Mouse (Mus musculus) spleen, adult 2 months (tissue): ENCODE results near the gene Cfap298. TPM values are rescaled to one million over a fixed set of nuclear protein-coding genes. Genes with fewer than 3 reads are reported as not detected.
A peak's percentile ranks its signal among the peaks of the same experiment; 100 is the strongest.

Experiments used
- DNase-seq, 2 experiments: peaks; one replicate each; pipeline versions ENCODE4 v3.0.0 to v3.0.0-alpha.2; 2012 to 2021; ENCODE audit warnings: low spot score in 2 of 2, low read depth in 1 of 2
- H3K27ac ChIP-seq: fragments of 200-500 bp; 2 replicates; pipeline ENCODE4 v1.5.1; 2012; ENCODE audit warnings: low read length, inconsistent platforms; ENCODE audit not compliant: insufficient read depth
- H3K27me3 ChIP-seq: fragments of 200-500 bp; 2 replicates; pipeline ENCODE4 v1.6.1; 2012; ENCODE audit warnings: mild to moderate bottlenecking, moderate library complexity, low read length, inconsistent platforms; ENCODE audit not compliant: control insufficient read depth, insufficient read depth
- H3K36me3 ChIP-seq: fragments of 200-500 bp; 2 replicates; pipeline ENCODE4 v1.6.1; 2012; ENCODE audit warnings: mild to moderate bottlenecking, low read length, inconsistent platforms; ENCODE audit not compliant: control insufficient read depth, insufficient read depth
- H3K4me1 ChIP-seq: fragments of 200-500 bp; 2 replicates; pipeline ENCODE4 v1.6.1; 2011; ENCODE audit warnings: inconsistent platforms; ENCODE audit not compliant: control insufficient read depth, insufficient read depth, insufficient read length
- H3K4me3 ChIP-seq: fragments of 200-500 bp; 2 replicates; pipeline ENCODE4 v1.5.1; 2011; ENCODE audit warnings: mild to moderate bottlenecking, inconsistent platforms; ENCODE audit not compliant: insufficient read depth, insufficient read length; ENCODE audit errors: extremely low read depth
- CTCF ChIP-seq: fragments of 200-500 bp; IDR thresholded peaks from 2 replicates; pipeline ENCODE4 v1.5.1; 2011; ENCODE audit warnings: mild to moderate bottlenecking, inconsistent platforms; ENCODE audit not compliant: insufficient read depth, insufficient read length, insufficient replicate concordance; ENCODE audit errors: extremely low read depth
- POLR2A ChIP-seq: fragments of 200-500 bp; IDR thresholded peaks from 2 replicates; pipeline ENCODE4 v1.6.1; 2011; ENCODE audit warnings: low read depth, low read length, inconsistent platforms
- whole genome bisulfite sequencing: fragments of 180-500 bp; shearing (Covaris S2); methylation state at CpG from one replicate; pipeline ENCODE4 v1.1.7; 2018; 5-methylcytosine and 5-hydroxymethylcytosine counted together
- polyA plus RNA-seq: library from polyadenylated mRNA; depleted of rRNA; stranded (reverse); fragments of >200 nt; gene quantifications from 2 replicates; pipeline ENCODE4 v1.2.3, GENCODE M21; 2012

Cfap298 gene
- polyA plus RNA-seq, 1 experiment, result 11.7 TPM

GRCm38 (mm10) chr16:90916040-90916481 lies 18.9 kb downstream of the Cfap298 start:
- no peak overlapping the region for H3K4me3 ChIP-seq
- H3K4me1 ChIP-seq, result no peaks in the 10 kb centered on the region
- 9% methylated on average over 12 of the region's 12 CpGs for WGBS
- DNase-seq, result no peak
- no peaks in the 10 kb centered on the region for H3K36me3 ChIP-seq
- no peak for TF ChIP-seq POLR2A
- no peak for TF ChIP-seq CTCF
- no peaks in the 10 kb centered on the region for H3K27me3 ChIP-seq
- 0 out of 2 replicates have a peak overlapping the region, but pooled peaks have one; percentile 21 for H3K27ac ChIP-seq

- Histone ChIP-seq H3K4me1 (no peaks in the 10 kb centered on the region), H3K27ac (peak overlapping the region; percentile 31; the same call in 1 of the 2 replicates), H3K36me3 (no peaks in the 10 kb centered on the region), H3K4me3 (no peak overlapping the region), H3K27me3 (no peaks in the 10 kb centered on the region)
- 86% methylated on average over 13 of the region's 13 CpGs for WGBS
- DNase-seq, result no peak
- no peak for TF ChIP-seq CTCF
- TF ChIP-seq POLR2A, result no peak
These were observed 23.1 kb downstream of the Cfap298 start for GRCm38 (mm10) chr16:90911766-90912165.

- Histone ChIP-seq H3K36me3 (no peaks in the 10 kb centered on the region), H3K4me1 (no peaks in the 10 kb centered on the region), H3K27ac (peak overlapping the region; percentile 31; the same call in 1 of the 2 replicates), H3K4me3 (no peak overlapping the region), H3K27me3 (no peaks in the 10 kb centered on the region)
- TF ChIP-seq POLR2A (no peak), CTCF (no peak)
- no peak for DNase-seq
- WGBS, result 78% methylated on average over 17 of the region's 17 CpGs
These were observed 23.9 kb downstream of the Cfap298 start for GRCm38 (mm10) chr16:90910855-90911533.

- TF ChIP-seq POLR2A, result no peak
- no peak for TF ChIP-seq CTCF
These were observed 27.7 kb downstream of the Cfap298 start for GRCm38 (mm10) chr16:90907250-90907649.

GRCm38 (mm10) chr16:90903300-90903699 lies 31.6 kb downstream of the Cfap298 start:
- Histone ChIP-seq H3K4me3 (no peak overlapping the region), H3K4me1 (no peaks in the 10 kb centered on the region), H3K27me3 (no peaks in the 10 kb centered on the region), H3K36me3 (no peaks in the 10 kb centered on the region), H3K27ac (no peak overlapping the region)
- WGBS, result 59% methylated on average over 5 of the region's 5 CpGs
- DNase-seq, result no peak
- TF ChIP-seq CTCF (no peak), POLR2A (no peak)

More at GRCm38 (mm10) chr16:90907250-90907649, 27.7 kb downstream of the Cfap298 start:
- no peaks in the 10 kb centered on the region for H3K27me3 ChIP-seq
- H3K4me3 ChIP-seq, result no peak overlapping the region
- H3K4me1 ChIP-seq, result no peaks in the 10 kb centered on the region
- DNase-seq, result no peak
- no peak overlapping the region for H3K27ac ChIP-seq
- 32% methylated on average over 7 of the region's 7 CpGs for WGBS
- H3K36me3 ChIP-seq, result no peaks in the 10 kb centered on the region

GRCm38 (mm10) chr16:90901364-90901763 lies 33.5 kb downstream of the Cfap298 start:
- no peak for DNase-seq
- Histone ChIP-seq H3K27me3 (no peaks in the 10 kb centered on the region), H3K4me3 (no peak overlapping the region), H3K4me1 (no peaks in the 10 kb centered on the region), H3K36me3 (no peaks in the 10 kb centered on the region), H3K27ac (no peak overlapping the region)
- WGBS, result 47% methylated on average over 4 of the region's 4 CpGs
- TF ChIP-seq POLR2A, result no peak
- TF ChIP-seq CTCF, result no peak

GRCm38 (mm10) chr16:90899498-90899897 lies 35.4 kb downstream of the Cfap298 start:
- Histone ChIP-seq H3K27ac (no peak overlapping the region), H3K4me1 (no peaks in the 10 kb centered on the region), H3K36me3 (no peaks in the 10 kb centered on the region), H3K27me3 (no peaks in the 10 kb centered on the region), H3K4me3 (no peak overlapping the region)
- TF ChIP-seq CTCF (no peak), POLR2A (no peak)
- 79% methylated on average over 12 of the region's 12 CpGs for WGBS
- no peak for DNase-seq
